Mouse (Mus musculus) heart, postnatal 0 days (tissue): ENCODE measurements around the gene Stx1b. TPM values are rescaled to one million over a fixed set of nuclear protein-coding genes. Genes with fewer than 3 reads are reported as not detected.
A peak's percentile ranks its signal among the peaks of the same experiment; 100 is the strongest.

ENCODE experiments used
- ATAC-seq: fragments of 200-750 bp; cut with Nextera tagmentation; 2 replicates; pipeline ENCODE4 v1.8.0; 2017; ENCODE audit warnings: low read depth, moderate number of reproducible peaks, moderate library complexity; ENCODE audit not compliant: insufficient read depth
- DNase-seq: peaks from one replicate; pipeline ENCODE4 v3.0.0-alpha.2; 2016; ENCODE audit warnings: low spot score
- H3K27ac ChIP-seq: fragments of 300-500 bp; sonication (generic); 2 replicates; pipeline ENCODE4 v1.5.1; 2014; ENCODE audit warnings: low read depth, mild to moderate bottlenecking
- H3K27me3 ChIP-seq: fragments of 300-500 bp; sonication (generic); 2 replicates; pipeline ENCODE4 v1.6.1; 2014; ENCODE audit warnings: low read length, mixed read lengths; ENCODE audit not compliant: control insufficient read depth, insufficient read depth
- H3K36me3 ChIP-seq: fragments of 300-500 bp; sonication (generic); replicated peaks from 2 replicates; pipeline ENCODE4 v1.6.1; 2014; ENCODE audit warnings: low read length, mixed read lengths; ENCODE audit not compliant: control insufficient read depth, insufficient read depth
- H3K4me1 ChIP-seq: fragments of 300-500 bp; sonication (generic); 2 replicates; pipeline ENCODE4 v1.6.1; 2014; ENCODE audit warnings: antibody characterized with exemption; ENCODE audit not compliant: control insufficient read depth, insufficient read depth
- H3K4me2 ChIP-seq: fragments of 300-500 bp; sonication (generic); 2 replicates; pipeline ENCODE4 v1.6.1; 2014; ENCODE audit warnings: low read depth, mild to moderate bottlenecking, low read length, moderate library complexity
- H3K4me3 ChIP-seq: fragments of 300-500 bp; sonication (generic); 2 replicates; pipeline ENCODE4 v1.5.1; 2014; ENCODE audit warnings: low read depth, low read length
- H3K9ac ChIP-seq: fragments of 300-500 bp; sonication (generic); replicated peaks from 2 replicates; pipeline ENCODE4 v1.6.1; 2014; ENCODE audit warnings: low read depth, low read length, mixed read lengths
- H3K9me3 ChIP-seq: fragments of 300-500 bp; sonication (generic); replicated peaks from 2 replicates; pipeline ENCODE4 v1.6.1; 2016; ENCODE audit warnings: low read length; ENCODE audit not compliant: control insufficient read depth
- CTCF ChIP-seq: IDR thresholded peaks from 2 replicates; pipeline ENCODE4 v1.5.1; 2016; ENCODE audit warnings: antibody characterized with exemption, control low read depth, low read depth
- EP300 ChIP-seq: IDR thresholded peaks from 2 replicates; pipeline ENCODE4 v1.6.1; 2016; ENCODE audit warnings: antibody characterized with exemption, low read depth
- WGBS: fragments of 180-500 bp; shearing (Covaris S2); extraction: QIAGEN DNeasy Blood & Tissue Kit; methylation state at CpG from one replicate; pipeline ENCODE4 v1.1.7; 2014; 5-methylcytosine and 5-hydroxymethylcytosine counted together
- polyA plus RNA-seq: library from polyadenylated mRNA; unstranded; fragments of >200 nt; fragmentation: Nextera tagmentation; extraction: Ambion mirVana; gene quantifications from 2 replicates; pipeline ENCODE4 v1.2.1, GENCODE M21; 2015
- total RNA-seq: library from RNA; depleted of rRNA; stranded (reverse); fragments of >200 nt; gene quantifications from 2 replicates; pipeline ENCODE4 v1.2.3, GENCODE M21; 2014; ENCODE audit warnings: low replicate concordance

Gene Stx1b
- total and polyA plus RNA-seq, 2 experiments from 2014 or later: 0.15 to 0.51 TPM

- Histone ChIP-seq H3K4me3 (peak within 1 kb of the TSS; percentile 35), H3K4me1 (peaks cover 8% of the 10 kb centered on the region), H3K27ac (peak within 1 kb of the TSS; percentile 41; the same call in 1 of the 2 replicates), H3K27me3 (no peaks in the 10 kb centered on the region), H3K4me2 (peak within 1 kb of the TSS; percentile 60), H3K9me3 (no peaks in the 10 kb centered on the region), H3K36me3 (peaks cover 42% of the 10 kb centered on the region), H3K9ac (peak within 1 kb of the TSS; percentile 34; the same call in 1 of the 2 replicates)
- peak; percentile 93 for ATAC-seq
- WGBS: 27% methylated on average over 6 of the region's 6 CpGs
- TF ChIP-seq CTCF (peak; percentile 99), EP300 (0 out of 2 replicates have a peak, but pooled peaks have one; percentile 43)
- peak; percentile 91 for DNase-seq
These were observed 23.8 kb downstream of the Stx1b start, which contains the start of gene Hsd3b7 for GRCm38 (mm10) chr7:127800435-127801009. Hsd3b7 (plus strand) TSS chr7:127800604.

DNA sequence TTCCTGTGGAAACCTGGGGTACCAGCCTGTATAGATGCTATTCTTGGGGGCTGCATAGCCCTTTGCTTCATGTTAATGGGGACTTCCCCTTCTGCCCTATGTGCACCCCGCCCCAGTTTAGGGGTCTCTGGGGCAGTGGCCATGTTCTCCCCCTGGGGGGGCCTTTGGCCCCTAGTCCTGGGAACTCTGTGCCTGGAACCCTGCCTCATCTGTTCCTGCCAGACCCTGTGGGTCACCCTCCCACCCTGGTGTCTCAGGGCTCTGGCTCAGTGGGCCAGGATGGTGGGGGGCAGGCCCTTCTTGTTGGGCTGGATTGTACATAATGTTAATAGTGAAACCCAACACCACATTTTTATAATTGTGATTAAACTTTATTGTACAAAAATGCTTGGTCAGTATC, 24.6 kb downstream of the Stx1b start:
- Histone ChIP-seq H3K4me2 (no peak overlapping the region), H3K36me3 (peaks cover 50% of the 10 kb centered on the region)
- WGBS: 100% methylated on average over 1 of the region's 1 CpGs

DNA sequence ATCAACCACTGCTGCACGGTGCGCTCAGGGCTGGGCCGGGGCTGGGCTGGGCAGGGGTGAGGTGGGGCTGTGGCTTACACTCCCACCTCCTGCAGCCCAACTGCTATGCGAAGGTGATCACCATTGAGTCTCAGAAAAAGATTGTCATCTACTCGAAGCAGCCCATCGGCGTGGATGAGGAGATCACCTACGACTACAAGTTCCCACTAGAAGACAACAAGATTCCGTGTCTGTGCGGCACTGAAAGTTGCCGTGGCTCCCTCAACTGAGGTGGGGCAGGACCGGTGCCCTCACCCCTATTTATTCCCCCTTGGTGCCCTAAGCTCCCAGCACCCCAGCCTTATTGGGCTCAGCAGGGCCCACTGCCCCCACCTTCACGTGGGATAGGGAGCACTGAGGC, 25.1 kb downstream of the Stx1b start:
- no peak for ATAC-seq
- WGBS: 89% methylated on average over 13 of the region's 13 CpGs
- H3K4me3 ChIP-seq: no peak overlapping the region
- no peak overlapping the region for H3K27ac ChIP-seq
- peaks cover 8% of the 10 kb centered on the region for H3K4me1 ChIP-seq
- no peaks in the 10 kb centered on the region for H3K9me3 ChIP-seq
- no peak for DNase-seq
- no peak for TF ChIP-seq CTCF
- no peak for TF ChIP-seq EP300
- no peaks in the 10 kb centered on the region for H3K27me3 ChIP-seq
- H3K4me2 ChIP-seq: no peak overlapping the region
- H3K36me3 ChIP-seq: peaks cover 55% of the 10 kb centered on the region
- H3K9ac ChIP-seq: no peak overlapping the region

More for the DNA sequence above, 24.6 kb downstream of the Stx1b start:
- Histone ChIP-seq H3K9ac (no peak overlapping the region), H3K27me3 (no peaks in the 10 kb centered on the region), H3K4me1 (peaks cover 8% of the 10 kb centered on the region), H3K9me3 (no peaks in the 10 kb centered on the region), H3K4me3 (no peak overlapping the region), H3K27ac (no peak overlapping the region)
- no peak for ATAC-seq
- DNase-seq: no peak
- TF ChIP-seq CTCF: no peak
- TF ChIP-seq EP300: no peak

- Histone ChIP-seq H3K4me1 (peaks cover 8% of the 10 kb centered on the region), H3K4me2 (no peak overlapping the region), H3K27me3 (no peaks in the 10 kb centered on the region), H3K4me3 (no peak overlapping the region), H3K27ac (no peak overlapping the region), H3K36me3 (peaks cover 61% of the 10 kb centered on the region), H3K9me3 (no peaks in the 10 kb centered on the region), H3K9ac (no peak overlapping the region)
- no peak for ATAC-seq
- no peak for TF ChIP-seq CTCF
- no peak for TF ChIP-seq EP300
- no peak for DNase-seq
- 89% methylated on average over 4 of the region's 4 CpGs for WGBS
These were observed 25.8 kb downstream of the Stx1b start for GRCm38 (mm10) chr7:127798591-127798990.

- Histone ChIP-seq H3K4me2 (no peak overlapping the region), H3K9ac (no peak overlapping the region), H3K4me1 (peaks cover 8% of the 10 kb centered on the region), H3K9me3 (no peaks in the 10 kb centered on the region), H3K27ac (no peak overlapping the region), H3K36me3 (peaks cover 74% of the 10 kb centered on the region), H3K4me3 (no peak overlapping the region), H3K27me3 (no peaks in the 10 kb centered on the region)
- WGBS: 89% methylated on average over 23 of the region's 23 CpGs
- ATAC-seq: no peak
- no peak for DNase-seq
- TF ChIP-seq EP300 (no peak), CTCF (no peak)
These were observed 27.1 kb downstream of the Stx1b start for GRCm38 (mm10) chr7:127797076-127797845.

DNA sequence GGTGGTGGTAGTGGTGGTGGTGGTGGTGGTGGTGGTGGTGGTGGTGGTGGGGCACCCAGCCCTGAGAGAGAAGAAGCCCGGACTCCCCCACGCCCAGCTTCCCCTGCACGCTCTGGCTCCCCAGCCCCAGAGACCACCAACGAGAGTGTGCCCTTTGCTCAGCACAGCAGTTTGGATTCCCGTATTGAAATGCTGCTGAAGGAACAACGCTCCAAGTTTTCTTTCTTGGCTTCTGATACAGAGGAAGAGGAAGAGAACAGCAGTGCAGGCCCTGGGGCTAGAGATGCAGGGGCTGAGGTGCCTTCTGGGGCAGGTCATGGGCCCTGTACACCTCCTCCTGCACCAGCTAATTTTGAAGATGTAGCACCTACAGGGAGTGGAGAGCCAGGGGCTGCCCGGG, 39.0 kb downstream of the Stx1b start, which contains the start of gene Gm49388:
Gm49388 (plus strand) TSS at position 301 of the 400 bp plus-strand sequence.
- no peak within 1 kb of the TSS for H3K4me2 ChIP-seq
- peaks cover 97% of the 10 kb centered on the region for H3K36me3 ChIP-seq
- H3K4me1 ChIP-seq: no peaks in the 10 kb centered on the region
- WGBS: 92% methylated on average over 7 of the region's 7 CpGs
- H3K27me3 ChIP-seq: no peaks in the 10 kb centered on the region
- H3K27ac ChIP-seq: no peak within 1 kb of the TSS
- ATAC-seq (no peak), DNase-seq (no peak)
- no peak within 1 kb of the TSS for H3K4me3 ChIP-seq
- TF ChIP-seq EP300 (no peak), CTCF (no peak)
- no peaks in the 10 kb centered on the region for H3K9me3 ChIP-seq
- H3K9ac ChIP-seq: no peak within 1 kb of the TSS
